Mouse (Mus musculus): Measurements from ENCODE around the gene Birc7. TPM values are rescaled to one million over a fixed set of nuclear protein-coding genes. Genes with fewer than 3 reads are reported as not detected.
A peak's percentile ranks its signal among the peaks of the same experiment; 100 is the strongest.

Birc7 gene
- polyA plus RNA-seq, 1 experiment = 1.0 TPM

GRCm38 (mm10) chr2:180941869-180942268 is 13.0 kb downstream of the Birc7 start:
- no peaks in the 10 kb centered on the region for H3K4me1 ChIP-seq (ENCODE audit: control insufficient read depth, insufficient read depth, low read length)
- no peak for TF ChIP-seq POLR2A (IDR thresholded peaks at IDR 0.05; ENCODE audit: borderline replicate concordance, insufficient read depth, low read length)
- TF ChIP-seq CTCF (IDR thresholded peaks at IDR 0.05; ENCODE audit: borderline replicate concordance, insufficient read depth, low read depth, low read length) = no peak
- H3K27ac ChIP-seq (ENCODE audit: insufficient read depth, low read length) = no peak overlapping the region
- no peaks in the 10 kb centered on the region for H3K27me3 ChIP-seq (ENCODE audit: control insufficient read depth, insufficient read depth, low read length)
- DNase-seq = no peak
- no peak overlapping the region for H3K4me3 ChIP-seq (replicated peaks; ENCODE audit: insufficient read depth, low read depth, low read length)

- DNase-seq = no peak
- TF ChIP-seq POLR2A (IDR thresholded peaks at IDR 0.05; ENCODE audit: borderline replicate concordance, insufficient read depth, low read length) (no peak), CTCF (IDR thresholded peaks at IDR 0.05; ENCODE audit: borderline replicate concordance, insufficient read depth, low read depth, low read length) (no peak)
- H3K4me1 ChIP-seq (ENCODE audit: control insufficient read depth, insufficient read depth, low read length) = no peaks in the 10 kb centered on the region
- H3K27me3 ChIP-seq (ENCODE audit: control insufficient read depth, insufficient read depth, low read length) = no peaks in the 10 kb centered on the region
- H3K4me3 ChIP-seq (replicated peaks; ENCODE audit: insufficient read depth, low read depth, low read length) = no peak overlapping the region
- WGBS = 44% methylated on average over 1 of the region's 1 CpGs
- H3K27ac ChIP-seq (ENCODE audit: insufficient read depth, low read length) = no peak overlapping the region
These were observed 21.1 kb downstream of the Birc7 start for GRCm38 (mm10) chr2:180949947-180950346.

DNA sequence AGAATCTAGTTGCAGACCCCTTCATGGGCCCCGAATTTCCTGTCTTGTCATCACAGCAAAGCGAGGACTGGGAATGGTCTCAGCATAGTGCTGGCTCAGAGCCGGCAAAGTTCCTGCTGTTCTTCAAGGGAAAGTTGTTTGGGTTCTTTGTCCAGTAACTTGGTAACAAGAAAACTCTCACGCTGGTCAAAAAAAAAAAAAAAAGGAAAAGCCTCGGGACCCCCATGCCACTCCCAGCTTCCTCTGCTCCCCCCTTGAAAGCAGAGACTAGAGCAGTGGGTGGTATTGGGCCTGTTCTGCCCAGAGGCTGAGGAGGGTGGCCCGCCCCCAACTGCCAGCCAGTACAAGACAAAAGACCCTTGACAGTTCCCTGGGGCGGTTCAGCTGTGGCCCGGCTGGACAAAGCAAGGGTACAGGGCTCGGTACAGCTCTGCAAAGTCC is 23.9 kb downstream of the Birc7 start:
- 59% methylated on average over 9 of the region's 9 CpGs for WGBS
- TF ChIP-seq POLR2A (IDR thresholded peaks at IDR 0.05; ENCODE audit: borderline replicate concordance, insufficient read depth, low read length) = no peak
- no peak for TF ChIP-seq CTCF (IDR thresholded peaks at IDR 0.05; ENCODE audit: borderline replicate concordance, insufficient read depth, low read depth, low read length)
- H3K27ac ChIP-seq (ENCODE audit: insufficient read depth, low read length) = no peak overlapping the region
- H3K27me3 ChIP-seq (ENCODE audit: control insufficient read depth, insufficient read depth, low read length) = no peaks in the 10 kb centered on the region
- no peak overlapping the region for H3K4me3 ChIP-seq (replicated peaks; ENCODE audit: insufficient read depth, low read depth, low read length)
- peak in 1 of 2 experiments; percentile 35 for DNase-seq
- H3K4me1 ChIP-seq (ENCODE audit: control insufficient read depth, insufficient read depth, low read length) = no peaks in the 10 kb centered on the region

DNA sequence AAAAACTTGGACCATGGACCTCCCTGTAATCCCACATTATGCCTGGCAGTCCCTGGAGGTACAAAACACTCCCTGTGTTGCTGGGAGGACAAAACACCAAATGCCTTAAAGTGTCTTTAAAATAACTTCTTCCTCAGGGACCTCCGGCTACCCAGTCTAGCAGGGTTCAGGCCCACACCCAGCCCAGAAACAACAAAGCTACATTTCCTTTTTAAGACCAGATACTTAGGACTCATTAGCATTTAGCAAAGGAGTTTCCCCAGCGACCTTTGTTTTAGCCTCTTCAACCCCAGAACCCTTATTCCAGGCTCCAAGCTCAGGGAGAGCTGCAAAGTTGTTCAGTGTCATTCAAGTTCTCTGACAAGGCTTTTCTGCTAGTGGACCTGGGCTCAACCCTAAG is 24.8 kb downstream of the Birc7 start:
- no peak for TF ChIP-seq POLR2A (IDR thresholded peaks at IDR 0.05; ENCODE audit: borderline replicate concordance, insufficient read depth, low read length)
- TF ChIP-seq CTCF (IDR thresholded peaks at IDR 0.05; ENCODE audit: borderline replicate concordance, insufficient read depth, low read depth, low read length) = no peak
- 57% methylated on average over 2 of the region's 2 CpGs for WGBS
- peak overlapping the region; percentile 67; the same call in 1 of the 2 replicates for H3K27ac ChIP-seq (ENCODE audit: insufficient read depth, low read length)
- no peaks in the 10 kb centered on the region for H3K27me3 ChIP-seq (ENCODE audit: control insufficient read depth, insufficient read depth, low read length)
- peak overlapping the region; percentile 88 for H3K4me3 ChIP-seq (replicated peaks; ENCODE audit: insufficient read depth, low read depth, low read length)
- H3K4me1 ChIP-seq (ENCODE audit: control insufficient read depth, insufficient read depth, low read length) = no peaks in the 10 kb centered on the region
- DNase-seq = no peak

- TF ChIP-seq POLR2A (IDR thresholded peaks at IDR 0.05; ENCODE audit: borderline replicate concordance, insufficient read depth, low read length) (peak; percentile 21; the same call in 1 of the 2 replicates), CTCF (IDR thresholded peaks at IDR 0.05; ENCODE audit: borderline replicate concordance, insufficient read depth, low read depth, low read length) (peak; percentile 21; the same call in 1 of the 2 replicates)
- no peaks in the 10 kb centered on the region for H3K4me1 ChIP-seq (ENCODE audit: control insufficient read depth, insufficient read depth, low read length)
- peak; percentile 63 to 72 for DNase-seq
- peak within 1 kb of the TSS; percentile 67 for H3K27ac ChIP-seq (ENCODE audit: insufficient read depth, low read length)
- no peaks in the 10 kb centered on the region for H3K27me3 ChIP-seq (ENCODE audit: control insufficient read depth, insufficient read depth, low read length)
- peak within 1 kb of the TSS; percentile 88 for H3K4me3 ChIP-seq (replicated peaks; ENCODE audit: insufficient read depth, low read depth, low read length)
- under 1% methylated on average over 52 of the region's 52 CpGs for WGBS
These were observed 25.5 kb downstream of the Birc7 start, which contains the start of gene Nkain4 for GRCm38 (mm10) chr2:180954061-180955047. TSS of gene Nkain4 (minus strand) at chr2:180954699.

GRCm38 (mm10) chr2:180959605-180960004 is 30.8 kb downstream of the Birc7 start:
- Histone ChIP-seq H3K27ac (ENCODE audit: insufficient read depth, low read length) (no peak overlapping the region), H3K27me3 (ENCODE audit: control insufficient read depth, insufficient read depth, low read length) (no peaks in the 10 kb centered on the region), H3K4me3 (replicated peaks; ENCODE audit: insufficient read depth, low read depth, low read length) (no peak overlapping the region), H3K4me1 (ENCODE audit: control insufficient read depth, insufficient read depth, low read length) (peaks cover 2% of the 10 kb centered on the region; the same call in 1 of the 2 replicates)
- WGBS = 81% methylated on average over 7 of the region's 7 CpGs
- no peak for TF ChIP-seq CTCF (IDR thresholded peaks at IDR 0.05; ENCODE audit: borderline replicate concordance, insufficient read depth, low read depth, low read length)
- no peak for TF ChIP-seq POLR2A (IDR thresholded peaks at IDR 0.05; ENCODE audit: borderline replicate concordance, insufficient read depth, low read length)
- DNase-seq = no peak

DNA sequence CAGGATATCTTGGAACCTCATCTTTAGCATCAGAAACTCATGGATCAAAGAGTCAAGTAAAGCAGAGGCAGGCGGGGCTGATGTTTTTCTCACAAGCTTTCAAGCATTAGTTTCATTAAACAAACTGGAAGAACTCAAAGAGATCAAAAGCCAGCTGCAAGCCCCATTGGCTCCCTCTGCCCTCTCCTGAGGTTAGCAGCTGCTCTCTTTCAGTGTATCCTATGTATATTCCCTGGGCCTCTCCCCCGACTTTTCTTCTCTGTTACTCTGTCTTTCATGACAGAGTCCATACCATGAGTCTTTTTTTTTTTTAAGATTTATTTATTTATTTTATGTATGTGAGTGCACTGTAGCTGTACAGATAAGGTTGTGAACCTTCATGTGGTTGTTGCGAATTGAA is 31.4 kb downstream of the Birc7 start:
- Histone ChIP-seq H3K27ac (ENCODE audit: insufficient read depth, low read length) (no peak overlapping the region), H3K4me1 (ENCODE audit: control insufficient read depth, insufficient read depth, low read length) (peaks cover 2% of the 10 kb centered on the region), H3K4me3 (replicated peaks; ENCODE audit: insufficient read depth, low read depth, low read length) (no peak overlapping the region), H3K27me3 (ENCODE audit: control insufficient read depth, insufficient read depth, low read length) (no peaks in the 10 kb centered on the region)
- WGBS = 85% methylated on average over 3 of the region's 3 CpGs
- no peak for DNase-seq
- TF ChIP-seq POLR2A (IDR thresholded peaks at IDR 0.05; ENCODE audit: borderline replicate concordance, insufficient read depth, low read length) (no peak), CTCF (IDR thresholded peaks at IDR 0.05; ENCODE audit: borderline replicate concordance, insufficient read depth, low read depth, low read length) (no peak)

Measured in cerebellum, adult 2 months (tissue).